Mouse (Mus musculus): ENCODE results near the gene Gfral.

Gene Gfral

DNA sequence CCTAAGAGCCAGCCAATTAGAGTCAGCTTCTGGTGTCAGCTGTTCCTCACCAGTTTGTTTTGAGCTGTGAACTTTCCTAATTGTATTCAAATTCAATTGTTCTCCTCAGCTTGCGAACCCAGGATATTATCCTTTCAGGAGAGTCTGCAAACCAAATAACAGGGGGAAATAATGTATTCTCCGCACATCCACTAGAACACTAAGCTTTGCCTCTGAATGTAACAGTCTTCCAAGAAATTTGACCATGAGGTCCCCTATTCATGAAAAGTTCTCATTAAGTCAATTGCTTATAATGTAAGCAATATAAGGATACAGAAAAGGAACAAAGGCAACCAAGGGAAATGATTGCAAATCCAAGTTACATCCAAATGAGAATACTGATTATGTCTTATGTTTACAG is at the start of gene Gfral:
Gene Gfral (minus strand): TSS at position 101 of the 400 bp plus-strand sequence.
- no peak for ATAC-seq (ENCODE audit: insufficient number of reproducible peaks, low FRiP score, low TSS enrichment)

GRCm38 (mm10) chr9:76257731-76258130 is 44.3 kb upstream of the Gfral start:
- ATAC-seq (ENCODE audit: insufficient number of reproducible peaks, low FRiP score, low TSS enrichment), result no peak

DNA sequence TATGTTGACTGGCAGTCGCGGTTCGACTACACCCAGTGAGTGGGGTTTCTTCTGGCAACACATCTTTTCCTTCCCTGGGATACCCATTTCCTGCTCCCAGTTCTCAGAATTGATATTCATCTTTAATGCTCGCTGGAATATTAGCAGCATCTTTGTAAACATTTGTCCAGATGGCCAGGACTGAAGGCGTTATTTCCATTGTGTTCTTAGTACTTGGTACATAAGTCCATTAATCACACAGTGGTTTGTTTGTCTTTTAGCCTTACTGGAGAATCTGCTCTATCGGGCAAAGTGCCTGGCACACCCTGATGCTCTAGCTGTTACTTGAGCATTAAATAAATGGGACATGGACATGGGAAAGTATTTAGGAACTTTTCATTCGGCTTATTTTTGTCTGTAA is 39.1 kb upstream of the Gfral start:
- no peak for ATAC-seq (ENCODE audit: insufficient number of reproducible peaks, low FRiP score, low TSS enrichment)

DNA sequence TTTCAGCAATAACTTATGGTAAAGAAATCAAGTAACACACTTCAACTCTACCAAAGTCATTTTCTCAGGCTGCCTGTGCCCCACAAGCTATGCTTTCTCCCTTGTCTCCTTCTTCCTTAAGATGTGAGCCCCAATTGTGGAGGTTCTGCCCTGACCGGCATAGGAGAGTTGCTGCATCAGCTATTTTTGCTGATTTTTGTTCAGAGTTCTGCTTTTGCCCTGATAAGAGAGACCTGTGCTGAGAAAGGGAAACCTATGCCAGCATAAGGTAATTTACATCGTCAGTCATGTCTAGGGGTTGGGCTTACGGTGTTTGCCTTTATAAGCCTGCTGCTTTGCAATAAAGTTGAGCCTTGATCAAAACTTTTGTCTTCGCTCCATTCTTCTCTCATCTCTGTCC is 38.7 kb upstream of the Gfral start:
- no peak for ATAC-seq (ENCODE audit: insufficient number of reproducible peaks, low FRiP score, low TSS enrichment)

- no peak for ATAC-seq (ENCODE audit: insufficient number of reproducible peaks, low FRiP score, low TSS enrichment)
These were observed 28.9 kb upstream of the Gfral start for GRCm38 (mm10) chr9:76242322-76242721.

GRCm38 (mm10) chr9:76237946-76238345 is 24.5 kb upstream of the Gfral start:
- ATAC-seq (ENCODE audit: insufficient number of reproducible peaks, low FRiP score, low TSS enrichment), result no peak

DNA sequence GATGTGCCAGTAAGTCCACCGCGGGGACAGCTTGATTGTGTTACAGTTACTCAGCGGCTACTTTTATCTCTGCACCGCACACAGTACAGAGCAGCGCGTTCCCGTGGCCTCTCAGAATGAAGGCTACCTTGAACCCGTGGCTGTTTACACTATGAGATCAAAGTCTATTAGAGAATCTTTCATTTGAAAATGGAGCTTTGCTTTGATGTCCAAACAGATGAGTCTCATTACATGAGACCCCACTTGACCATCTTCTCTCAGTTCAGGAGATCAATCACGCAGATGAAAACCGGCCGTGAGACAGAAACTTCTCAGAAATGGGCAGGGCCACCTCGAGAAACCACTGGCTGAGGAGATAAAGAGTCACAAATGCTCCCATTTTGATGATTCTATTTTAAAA is 23.8 kb upstream of the Gfral start:
- no peak for ATAC-seq (ENCODE audit: insufficient number of reproducible peaks, low FRiP score, low TSS enrichment)

DNA sequence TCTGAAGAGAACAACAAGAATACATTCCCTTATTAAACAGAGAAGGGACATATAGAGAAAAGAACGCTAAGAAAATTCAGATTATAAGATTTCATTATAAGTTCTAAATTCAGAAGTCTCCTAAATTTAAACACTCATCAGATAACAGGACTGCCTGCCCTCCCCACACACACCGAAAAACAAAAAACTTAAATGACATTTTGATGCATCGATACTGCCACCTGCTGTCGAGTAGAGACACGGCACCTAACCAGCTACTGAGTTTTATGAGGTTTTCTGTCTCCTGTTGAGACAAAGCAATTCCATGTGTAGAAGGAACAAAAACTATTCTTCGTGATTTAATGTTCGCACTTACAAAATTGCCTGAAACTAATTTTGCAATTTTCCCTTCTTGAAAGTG is 23.2 kb upstream of the Gfral start:
- ATAC-seq (ENCODE audit: insufficient number of reproducible peaks, low FRiP score, low TSS enrichment), result no peak

GRCm38 (mm10) chr9:76235945-76236503 is 22.6 kb upstream of the Gfral start:
- no peak for ATAC-seq (ENCODE audit: insufficient number of reproducible peaks, low FRiP score, low TSS enrichment)

GRCm38 (mm10) chr9:76234899-76235298 is 21.4 kb upstream of the Gfral start:
- ATAC-seq (ENCODE audit: insufficient number of reproducible peaks, low FRiP score, low TSS enrichment), result no peak

DNA sequence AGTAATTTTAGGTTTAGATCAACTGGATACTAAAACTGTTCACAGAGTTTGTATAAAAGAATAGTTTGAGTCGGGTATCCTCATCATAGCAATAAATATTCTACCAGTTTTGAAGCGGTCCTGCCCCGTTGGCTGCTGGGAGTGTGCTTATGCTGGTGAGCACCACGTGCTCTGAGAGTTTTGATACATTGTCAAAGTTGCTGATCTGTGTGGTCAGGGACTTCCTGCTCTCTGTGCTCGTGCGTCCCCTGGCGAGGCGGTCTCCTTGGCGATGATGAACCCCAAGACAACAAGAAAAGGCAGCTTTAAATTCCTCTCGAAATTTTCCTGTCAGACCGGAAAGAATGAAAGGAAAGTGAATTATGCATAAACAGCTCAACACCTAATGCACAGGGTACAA is 16.9 kb upstream of the Gfral start:
- no peak for ATAC-seq (ENCODE audit: insufficient number of reproducible peaks, low FRiP score, low TSS enrichment)

GRCm38 (mm10) chr9:76217178-76217975 is 3.9 kb upstream of the Gfral start:
- no peak for ATAC-seq (ENCODE audit: insufficient number of reproducible peaks, low FRiP score, low TSS enrichment)

- no peak for ATAC-seq (ENCODE audit: insufficient number of reproducible peaks, low FRiP score, low TSS enrichment)
These were observed 1.2 kb upstream of the Gfral start for GRCm38 (mm10) chr9:76214678-76215077.

GRCm38 (mm10) chr9:76196917-76197316 is 16.5 kb downstream of the Gfral start:
- ATAC-seq (ENCODE audit: insufficient number of reproducible peaks, low FRiP score, low TSS enrichment), result no peak

DNA sequence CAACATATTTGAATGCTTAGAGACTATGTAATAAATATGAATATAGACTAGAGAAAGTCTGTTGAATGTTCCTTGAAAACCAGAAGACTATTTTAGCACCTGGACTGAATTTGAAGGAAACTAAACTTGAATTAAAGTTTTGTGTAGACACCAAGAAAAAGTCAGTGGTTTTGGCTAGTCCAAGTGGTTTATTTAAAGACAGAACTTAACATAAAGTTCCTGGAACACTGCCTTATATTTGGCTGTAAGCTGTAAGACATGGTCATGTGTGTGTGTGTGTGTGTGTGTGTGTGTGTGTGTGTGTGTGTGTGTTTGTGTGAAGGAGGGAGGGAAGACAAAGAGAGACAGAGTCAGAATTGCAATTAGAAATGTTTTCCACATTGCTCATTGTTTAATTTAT is 34.2 kb downstream of the Gfral start:
- ATAC-seq (ENCODE audit: insufficient number of reproducible peaks, low FRiP score, low TSS enrichment), result no peak

- ATAC-seq (ENCODE audit: insufficient number of reproducible peaks, low FRiP score, low TSS enrichment), result no peak
These were observed 40.7 kb downstream of the Gfral start for GRCm38 (mm10) chr9:76172686-76173295.

DNA sequence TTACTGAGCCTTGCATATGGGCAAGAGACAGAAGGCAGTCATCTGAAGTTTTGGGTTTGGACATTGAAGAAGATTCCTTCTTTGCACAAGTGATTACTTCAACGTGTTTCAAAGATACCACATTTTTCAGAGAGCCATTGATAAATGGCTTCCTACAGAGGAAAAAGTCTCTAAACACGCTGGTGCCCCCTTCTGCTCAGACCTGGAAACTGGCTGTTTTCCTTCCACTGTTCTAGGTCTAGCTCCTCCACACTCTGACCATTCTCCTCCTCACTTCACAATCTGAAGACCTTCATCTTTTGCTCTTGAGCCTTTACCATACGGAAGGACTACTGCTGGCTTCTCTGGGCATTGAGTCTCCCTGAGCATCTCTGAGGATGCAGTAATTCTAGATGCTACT is 45.1 kb downstream of the Gfral start:
- ATAC-seq (ENCODE audit: insufficient number of reproducible peaks, low FRiP score, low TSS enrichment), result no peak

- no peak for ATAC-seq (ENCODE audit: insufficient number of reproducible peaks, low FRiP score, low TSS enrichment)
These were observed 51.0 kb downstream of the Gfral start for GRCm38 (mm10) chr9:76162446-76162845.

DNA sequence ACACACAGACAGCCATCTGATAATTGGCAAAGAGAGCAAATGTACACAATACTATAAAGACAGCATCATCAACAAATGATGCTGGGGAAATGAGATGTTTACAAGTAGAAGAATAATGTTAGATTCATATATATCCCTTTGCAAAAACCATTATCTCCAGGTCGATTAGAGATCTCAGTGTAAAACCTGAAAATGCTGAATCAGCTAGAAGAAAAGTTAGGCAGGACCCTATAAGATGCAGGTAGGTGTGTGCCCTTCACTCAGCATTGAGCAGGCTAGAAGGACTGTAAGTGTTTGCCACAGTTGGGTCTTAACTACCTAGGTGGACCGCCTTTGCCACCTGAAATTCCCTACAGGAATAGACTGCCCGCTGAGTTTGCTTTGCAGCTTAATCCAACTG is 67.9 kb downstream of the Gfral start:
- no peak for ATAC-seq (ENCODE audit: insufficient number of reproducible peaks, low FRiP score, low TSS enrichment)

- ATAC-seq (ENCODE audit: insufficient number of reproducible peaks, low FRiP score, low TSS enrichment), result no peak
These were observed 74.9 kb downstream of the Gfral start for GRCm38 (mm10) chr9:76138378-76139109.

GRCm38 (mm10) chr9:76134042-76134441 is 79.4 kb downstream of the Gfral start:
- no peak for ATAC-seq (ENCODE audit: insufficient number of reproducible peaks, low FRiP score, low TSS enrichment)
